Mouse (Mus musculus): ENCODE measurements around the gene Asah2. TPM values are rescaled to one million over a fixed set of nuclear protein-coding genes. Genes with fewer than 3 reads are reported as not detected.
"Not testable (repeated sequence)": the region's sequence is repeated elsewhere in the genome, so short reads cannot be mapped to it uniquely, and the experiment has no call there.

The Asah2 gene
- total RNA-seq, 2 experiments from 2014 or later = 1.6 to 2.5 TPM

DNA sequence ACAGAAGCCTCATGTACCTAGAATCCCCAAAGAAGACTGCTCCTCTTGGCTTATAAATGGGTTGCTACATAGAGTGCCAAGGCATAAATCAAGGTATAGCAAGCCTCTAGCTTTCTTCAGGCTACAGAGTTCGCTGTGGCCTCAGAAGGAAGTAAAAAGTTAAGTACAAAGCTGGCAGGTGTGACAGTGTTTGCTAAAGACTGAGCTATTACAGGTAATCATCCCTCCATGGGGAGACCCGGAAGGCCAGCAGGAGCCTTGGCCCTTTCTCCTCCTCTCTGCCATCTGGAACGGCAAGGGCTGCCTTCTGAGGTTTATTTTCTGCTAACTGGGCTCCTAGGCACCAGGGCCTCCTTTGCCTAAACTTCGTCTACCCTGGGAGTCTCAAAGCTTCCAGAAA lies 3.8 kb downstream of the Asah2 start:
- ATAC-seq (ENCODE audit: poor library complexity, severe bottlenecking) = no peak

DNA sequence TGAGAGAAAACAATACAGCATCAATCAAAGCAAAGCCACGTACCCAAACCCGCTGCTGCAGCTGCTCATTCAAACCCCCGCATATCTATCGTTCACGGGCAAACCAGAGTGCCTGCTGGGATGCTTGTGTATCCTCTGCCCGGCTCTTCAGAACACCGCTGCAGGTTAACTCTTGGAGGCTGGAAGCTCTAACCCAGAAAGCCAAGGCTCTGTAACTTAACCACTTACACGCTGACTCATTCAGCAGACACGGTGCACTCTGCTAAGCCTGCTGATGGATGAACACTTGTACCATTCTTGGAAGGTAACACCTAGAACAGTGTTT lies 5.1 kb downstream of the Asah2 start:
- ATAC-seq (ENCODE audit: poor library complexity, severe bottlenecking) = no peak

DNA sequence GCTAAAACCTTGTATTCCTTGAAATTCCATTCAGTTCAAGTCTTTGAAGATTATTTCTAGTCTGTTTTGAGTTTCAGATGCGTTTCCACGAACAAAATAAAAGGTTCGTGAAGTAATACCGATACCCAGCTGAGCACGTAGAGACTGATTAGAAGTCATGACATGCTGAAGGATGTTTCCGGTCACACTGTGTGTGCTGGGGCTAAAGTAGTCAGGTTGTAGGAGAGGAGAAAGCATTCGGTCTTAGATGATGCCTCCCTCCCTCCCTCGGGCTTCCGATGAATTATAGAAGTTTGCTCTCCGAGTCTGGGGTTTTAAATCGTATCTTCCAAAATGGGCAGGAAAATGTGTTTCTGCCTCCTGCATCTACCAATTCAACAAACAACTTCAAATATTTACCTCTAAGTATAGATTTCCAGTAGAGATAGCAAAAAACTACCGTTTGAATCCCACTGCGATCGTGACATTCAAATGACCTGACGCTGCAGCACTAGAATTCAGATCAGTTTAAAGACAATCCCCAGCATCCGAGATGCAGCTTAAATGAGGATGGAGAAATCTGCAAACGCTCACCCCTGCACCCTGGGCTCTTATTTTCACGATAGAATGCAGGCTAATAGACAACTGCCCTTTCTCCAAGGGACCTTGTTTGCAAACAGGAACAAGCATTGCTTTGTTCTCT lies 5.6 kb downstream of the Asah2 start:
- ATAC-seq (ENCODE audit: poor library complexity, severe bottlenecking) = no peak

DNA sequence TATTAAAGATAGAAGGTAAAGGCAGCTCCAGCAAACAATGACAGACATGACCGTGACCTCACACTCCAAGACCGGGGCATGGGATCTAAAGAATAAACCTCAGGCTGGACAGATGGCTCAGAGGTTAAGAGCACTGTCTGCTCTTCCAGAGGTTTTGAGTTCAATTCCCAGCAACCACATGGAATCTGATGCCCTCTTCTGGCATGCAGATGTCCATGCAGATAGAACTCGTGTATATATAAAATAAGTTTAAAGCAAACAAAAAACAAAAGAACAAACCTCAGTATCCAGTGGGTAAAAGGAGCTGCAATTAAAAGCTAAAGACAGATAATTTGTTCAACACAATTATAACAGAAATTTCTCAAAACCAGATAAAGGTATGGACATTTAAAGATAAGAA lies 9.4 kb downstream of the Asah2 start:
- no peak for ATAC-seq (ENCODE audit: poor library complexity, severe bottlenecking)

DNA sequence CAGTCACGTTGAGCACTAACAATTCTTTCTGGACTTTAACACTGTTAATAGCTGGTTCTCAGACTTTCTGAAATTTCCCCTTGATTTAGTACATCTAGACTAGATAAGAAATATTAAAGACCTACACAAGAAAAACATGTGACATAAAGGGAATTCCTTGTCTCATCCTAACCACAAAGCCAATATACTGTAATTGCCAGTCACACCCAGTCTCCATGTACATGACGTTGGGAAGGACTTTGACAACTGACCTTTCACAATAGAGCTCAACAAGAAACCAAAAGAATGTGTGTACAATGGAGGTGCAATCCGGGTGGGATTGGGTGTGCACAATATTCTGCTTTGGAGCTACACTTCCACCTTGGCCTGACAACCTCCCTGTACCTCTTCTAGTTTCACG lies 15.7 kb downstream of the Asah2 start:
- ATAC-seq (ENCODE audit: poor library complexity, severe bottlenecking) = no peak

DNA sequence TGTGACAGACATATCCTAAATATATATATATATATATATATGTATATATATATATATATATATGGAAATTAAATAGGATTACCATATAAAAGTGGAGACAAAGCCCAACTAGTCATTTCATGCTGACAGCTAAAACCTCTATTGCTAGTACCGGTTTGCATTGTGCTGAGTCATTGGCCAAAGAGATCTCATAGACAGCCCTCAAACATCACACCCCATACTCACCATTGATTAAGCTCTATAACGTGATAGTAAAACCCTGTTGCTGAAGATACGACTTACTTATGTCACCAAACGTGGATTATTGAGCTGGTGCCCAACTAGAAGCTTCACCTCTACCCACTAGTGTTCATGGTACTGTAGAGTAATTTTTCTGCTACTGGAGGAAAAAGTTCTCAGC lies 17.2 kb downstream of the Asah2 start:
- ATAC-seq (ENCODE audit: poor library complexity, severe bottlenecking) = no peak

DNA sequence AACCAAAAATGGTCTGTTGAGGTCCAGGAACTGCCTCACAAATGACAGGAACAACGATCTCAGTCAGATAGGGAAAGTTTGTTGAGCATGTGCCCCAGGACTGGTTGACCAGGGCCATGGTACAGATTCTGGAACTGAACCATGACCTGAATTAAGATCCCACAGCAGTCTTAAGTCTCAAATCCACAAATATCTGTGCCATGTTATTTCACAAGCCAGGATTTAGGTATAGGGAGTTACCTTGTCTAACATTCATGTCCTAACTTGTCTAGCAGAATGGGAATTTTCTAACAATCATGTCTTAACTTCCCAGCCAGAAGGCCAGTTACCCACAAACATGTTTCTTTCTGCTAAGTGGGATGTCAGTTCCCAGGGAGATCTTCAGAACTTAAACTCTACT lies 19.4 kb downstream of the Asah2 start:
- no peak for ATAC-seq (ENCODE audit: poor library complexity, severe bottlenecking)

DNA sequence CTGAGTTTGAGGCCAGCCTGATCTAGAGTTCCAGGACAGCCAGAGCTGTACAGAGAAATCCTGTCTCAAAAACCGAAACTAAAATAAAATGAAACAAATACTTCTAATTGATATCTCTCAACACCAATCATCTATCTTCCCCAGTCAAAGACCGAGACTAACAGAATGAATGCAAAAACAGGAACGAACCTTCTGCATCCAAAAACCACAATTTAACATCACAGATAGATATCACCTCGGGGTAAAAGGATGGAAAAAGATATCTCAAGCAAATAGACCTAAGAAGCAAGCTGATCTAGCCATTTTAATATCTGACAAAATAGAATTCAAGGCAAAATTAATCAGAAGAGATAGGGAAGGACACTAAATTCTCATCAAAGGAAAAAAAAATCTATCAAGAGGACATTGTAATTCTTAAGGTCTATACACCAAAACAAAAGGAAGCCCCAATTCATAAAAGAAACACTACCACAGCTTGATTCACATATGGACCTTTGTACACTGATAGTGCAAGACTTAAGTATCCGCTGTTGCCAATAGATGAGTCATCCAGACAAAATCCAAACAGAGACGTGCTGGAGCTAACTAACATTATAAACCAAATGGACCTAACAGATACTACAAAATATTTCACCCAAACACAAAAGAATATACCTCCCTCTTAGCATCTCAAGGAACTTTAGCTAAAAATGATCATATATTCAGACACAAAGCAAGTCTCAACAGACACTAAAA lies 20.1 kb downstream of the Asah2 start:
- no peak for ATAC-seq (ENCODE audit: poor library complexity, severe bottlenecking)

DNA sequence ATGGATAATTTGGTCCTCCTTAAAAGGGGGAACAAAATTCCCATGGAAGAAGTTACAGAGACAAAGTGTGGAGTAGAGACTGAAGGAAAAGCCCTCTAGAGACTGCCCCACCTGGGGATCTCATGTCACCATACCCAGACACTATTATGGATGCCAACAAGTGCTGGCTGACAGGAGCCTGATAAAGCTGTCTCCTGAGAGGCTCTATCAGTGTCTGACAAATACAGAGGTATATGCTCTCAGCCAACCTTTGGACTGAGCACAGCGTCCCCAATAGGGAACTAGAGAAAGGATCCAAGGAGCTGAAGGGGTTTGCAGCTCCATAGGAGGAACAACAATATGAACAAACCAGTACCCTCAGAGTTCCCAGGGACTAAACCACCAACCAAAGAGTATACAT lies 23.2 kb downstream of the Asah2 start:
- ATAC-seq (ENCODE audit: poor library complexity, severe bottlenecking) = not testable (repeated sequence)

DNA sequence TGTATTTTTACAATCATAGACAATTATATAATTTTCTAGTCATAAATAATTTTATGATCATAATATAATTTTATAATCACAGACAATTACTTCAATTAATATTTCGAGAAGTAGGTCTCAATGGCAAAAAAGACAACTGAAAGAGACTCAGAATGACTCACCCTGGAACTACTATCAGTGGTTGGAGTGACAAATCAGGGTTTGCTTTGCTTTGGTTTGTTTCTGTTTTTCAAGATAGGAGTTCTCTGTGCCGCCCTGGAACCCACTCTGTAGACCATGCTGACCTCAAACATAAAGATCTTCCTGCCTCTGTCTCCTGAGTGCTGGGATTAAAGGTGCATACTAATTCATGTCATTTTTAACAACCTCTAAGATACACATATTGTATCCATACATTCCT lies 37.7 kb downstream of the Asah2 start:
- no peak for ATAC-seq (ENCODE audit: poor library complexity, severe bottlenecking)

DNA sequence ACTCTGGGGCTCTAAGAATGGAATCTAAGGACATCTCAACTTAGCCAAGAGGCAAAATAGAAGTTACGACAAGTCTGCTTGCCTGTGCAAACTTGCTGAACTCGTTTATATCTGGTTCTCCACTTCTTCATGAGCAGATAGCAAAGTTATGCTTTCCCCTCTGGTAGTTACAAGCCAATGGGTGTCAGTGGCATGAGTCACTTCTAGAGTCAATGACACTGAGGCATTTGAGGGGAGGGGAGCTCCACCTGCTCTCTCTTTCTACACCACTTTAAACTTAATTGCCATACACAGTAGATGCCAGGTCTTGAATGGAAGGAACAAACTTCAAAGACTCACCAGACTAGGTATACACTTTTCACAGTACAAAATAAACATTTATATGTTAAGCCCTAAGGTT lies 38.4 kb downstream of the Asah2 start:
- ATAC-seq (ENCODE audit: poor library complexity, severe bottlenecking) = no peak

DNA sequence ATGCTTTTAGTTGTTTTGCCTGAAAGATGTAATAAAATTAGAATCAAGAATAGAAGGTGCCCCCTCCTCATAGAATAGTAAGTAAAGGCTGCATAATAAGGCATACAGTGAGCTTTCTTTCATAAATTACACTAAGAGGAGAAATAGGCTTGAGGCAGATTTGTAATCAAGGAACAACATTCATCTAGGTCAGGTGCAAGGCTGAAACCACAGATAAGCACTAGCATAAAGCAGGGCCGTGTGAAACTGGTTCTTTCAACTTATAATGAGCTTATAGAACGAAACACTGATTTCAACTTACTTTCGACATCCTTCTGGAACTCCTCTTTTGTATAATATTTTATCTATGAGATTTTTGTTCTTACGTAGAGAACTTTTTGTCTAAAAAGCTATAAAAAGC lies 40.3 kb downstream of the Asah2 start:
- ATAC-seq (ENCODE audit: poor library complexity, severe bottlenecking) = no peak

DNA sequence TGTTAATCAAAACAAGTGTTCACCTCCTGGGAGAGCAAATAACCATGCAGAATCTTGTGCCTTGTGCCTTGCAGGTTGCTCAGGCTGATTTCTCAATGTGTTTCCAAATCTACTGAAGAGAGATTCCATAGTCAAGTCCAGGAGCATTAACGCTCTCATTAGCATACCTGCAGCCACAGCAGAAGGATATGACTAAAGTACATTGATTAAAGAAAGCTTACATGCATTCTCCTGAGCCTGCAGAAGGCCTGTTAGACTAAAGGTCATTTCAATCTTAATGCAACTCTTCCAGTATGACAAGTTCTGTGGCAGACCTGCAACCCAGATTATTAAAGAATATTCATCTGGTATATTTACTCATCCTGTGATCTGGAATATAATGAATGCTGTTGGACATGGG lies 46.7 kb downstream of the Asah2 start:
- ATAC-seq (ENCODE audit: poor library complexity, severe bottlenecking) = no peak

DNA sequence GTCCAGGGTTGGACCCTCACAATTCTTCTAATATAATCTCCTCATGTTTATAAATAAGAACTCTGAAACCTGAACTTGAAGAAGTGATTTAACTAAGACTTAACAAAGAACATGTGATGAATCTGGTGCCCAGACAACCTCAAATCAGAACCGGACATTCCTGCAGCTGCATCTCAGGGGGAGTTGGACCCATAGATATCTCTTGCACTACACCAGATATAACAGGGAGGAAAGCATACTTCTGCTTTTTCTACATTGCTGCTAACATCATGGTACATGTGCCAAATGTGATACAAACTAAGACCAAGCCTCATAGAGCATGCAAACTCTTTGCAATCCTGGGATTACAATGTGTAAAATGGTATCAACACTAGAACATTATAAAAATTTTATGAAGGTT lies 51.8 kb downstream of the Asah2 start:
- ATAC-seq (ENCODE audit: poor library complexity, severe bottlenecking) = no peak

DNA sequence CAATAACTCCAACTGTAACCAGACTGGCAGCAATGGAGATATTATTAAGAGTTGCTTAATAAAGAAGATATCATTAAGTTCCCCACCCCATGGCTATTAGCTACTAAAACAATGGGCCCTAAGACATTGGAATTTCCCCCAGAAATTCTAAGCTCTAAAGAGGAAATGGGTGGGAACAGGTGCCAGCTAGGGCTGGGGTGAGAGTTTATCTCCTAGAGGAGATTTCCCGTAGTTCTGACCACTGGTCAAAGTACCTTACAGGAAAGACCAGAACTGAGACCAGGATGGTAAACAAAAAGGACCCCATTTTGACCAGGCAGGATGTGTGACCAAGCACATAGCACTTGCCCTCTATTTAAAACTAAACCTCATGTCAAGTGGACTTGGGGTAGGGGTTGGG lies 52.3 kb downstream of the Asah2 start:
- ATAC-seq (ENCODE audit: poor library complexity, severe bottlenecking) = no peak

DNA sequence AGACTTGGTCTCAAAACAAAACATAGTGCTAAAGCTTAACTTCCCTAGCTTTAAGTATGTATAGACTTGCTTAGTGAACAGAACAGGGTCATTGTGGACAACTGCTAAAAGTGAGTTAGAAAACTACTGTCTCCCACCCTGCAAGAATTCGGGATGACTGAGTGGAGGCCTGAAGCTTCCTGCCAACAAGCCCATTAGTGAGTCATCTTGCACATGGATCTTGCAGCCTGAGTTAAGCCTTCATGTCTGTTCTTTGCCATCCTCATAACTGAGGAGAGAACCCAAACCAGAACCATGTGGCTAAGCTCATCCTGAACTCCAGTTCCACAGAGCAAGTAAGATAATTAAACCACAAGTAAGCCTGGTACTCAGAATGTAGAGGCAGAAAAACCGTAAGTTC lies 56.8 kb downstream of the Asah2 start:
- no peak for ATAC-seq (ENCODE audit: poor library complexity, severe bottlenecking)

DNA sequence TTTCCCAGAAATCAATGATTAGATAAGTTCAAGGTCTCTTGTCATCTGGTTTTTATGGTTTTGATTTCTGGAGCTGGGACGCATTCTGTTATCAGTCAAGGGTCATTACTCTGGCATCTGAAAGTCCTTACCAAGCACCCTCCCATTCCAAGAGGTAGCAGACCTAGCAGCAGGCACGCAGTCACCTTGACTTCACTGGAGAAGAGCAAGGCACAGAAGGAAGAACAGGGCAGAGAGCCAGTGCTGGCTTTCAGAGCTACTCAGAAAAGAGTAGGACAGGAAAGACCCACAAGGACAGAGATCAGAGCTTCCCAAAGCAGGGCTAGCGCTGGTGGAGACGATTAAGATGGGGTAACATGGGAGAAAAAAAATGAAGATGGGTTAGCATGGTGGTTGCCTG lies 75.1 kb downstream of the Asah2 start:
- no peak for ATAC-seq (ENCODE audit: poor library complexity, severe bottlenecking)

DNA sequence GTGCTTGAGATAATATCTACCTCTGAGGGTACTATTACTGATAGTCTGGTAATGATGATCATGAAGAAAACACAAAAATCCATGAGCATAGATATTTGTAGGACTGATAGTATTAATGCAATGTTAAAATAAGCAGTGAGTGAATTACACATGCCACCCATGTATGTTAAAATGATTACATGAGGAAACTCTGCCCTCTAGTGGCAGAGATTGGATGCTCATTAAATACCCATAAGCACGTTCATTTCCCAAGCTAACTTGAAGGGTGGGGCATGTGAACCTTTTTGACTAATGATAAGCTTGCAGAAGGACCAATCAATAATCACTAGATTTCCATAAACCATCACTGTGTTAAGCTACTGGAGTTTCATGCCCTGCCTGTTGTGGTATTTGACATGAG lies 77.6 kb downstream of the Asah2 start:
- ATAC-seq (ENCODE audit: poor library complexity, severe bottlenecking) = peak; percentile 86

DNA sequence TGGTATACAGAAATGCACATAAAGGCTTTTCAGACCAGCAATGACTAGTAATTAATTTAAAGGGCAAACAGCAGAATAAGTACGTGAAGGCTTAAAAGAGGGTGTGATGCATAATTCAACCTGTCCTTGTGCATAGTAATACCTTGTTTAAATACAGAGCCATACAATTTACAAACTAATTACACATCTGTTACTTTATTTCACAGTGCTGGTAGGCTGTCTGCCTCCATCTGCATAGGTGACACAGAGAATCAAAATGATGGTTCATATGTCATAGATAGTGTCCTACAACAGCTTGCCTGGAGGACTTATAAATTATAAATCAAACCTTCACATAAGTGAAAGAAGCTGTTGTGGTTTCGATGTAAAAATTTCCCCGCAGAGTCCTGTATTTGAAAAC lies 82.6 kb downstream of the Asah2 start:
- ATAC-seq (ENCODE audit: poor library complexity, severe bottlenecking) = no peak

DNA sequence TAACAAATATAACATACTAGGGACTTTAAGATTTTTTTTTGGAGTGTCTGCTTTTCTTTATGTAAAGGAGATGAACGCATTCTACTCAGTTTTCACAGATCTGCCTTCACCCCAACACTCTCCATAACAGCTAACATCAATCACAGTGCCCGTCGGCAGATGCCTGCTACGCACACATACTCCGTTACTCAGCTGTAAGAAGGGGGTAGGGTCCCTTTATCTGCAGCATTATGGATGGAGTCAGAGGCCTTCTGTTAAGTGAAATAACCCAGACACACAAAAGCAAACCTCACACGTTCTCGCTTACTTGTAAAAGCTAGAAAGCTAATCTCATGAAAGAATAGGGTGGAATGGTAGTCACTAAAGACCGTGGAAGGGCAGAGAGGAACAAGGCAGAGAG lies 88.3 kb downstream of the Asah2 start:
- no peak for ATAC-seq (ENCODE audit: poor library complexity, severe bottlenecking)

DNA sequence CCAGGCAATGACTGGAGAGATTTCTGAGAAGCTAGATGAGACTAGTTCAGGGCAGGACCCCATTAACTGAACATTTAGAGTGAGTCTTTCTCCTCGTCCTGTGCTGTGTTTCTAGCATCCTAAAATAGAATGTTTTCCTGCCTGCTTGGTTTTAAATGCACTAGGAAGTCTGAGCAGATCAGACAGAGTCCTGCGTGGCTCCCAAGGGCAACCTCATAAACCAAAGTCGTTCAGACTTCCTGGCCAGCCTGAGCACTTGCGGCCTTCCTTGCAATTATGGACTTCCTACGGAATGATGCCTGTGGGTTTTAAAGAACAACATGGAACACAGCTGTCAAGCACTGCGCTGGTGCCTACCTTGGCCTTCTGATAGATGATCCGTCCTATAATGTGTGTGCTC lies 89.4 kb downstream of the Asah2 start:
- no peak for ATAC-seq (ENCODE audit: poor library complexity, severe bottlenecking)

DNA sequence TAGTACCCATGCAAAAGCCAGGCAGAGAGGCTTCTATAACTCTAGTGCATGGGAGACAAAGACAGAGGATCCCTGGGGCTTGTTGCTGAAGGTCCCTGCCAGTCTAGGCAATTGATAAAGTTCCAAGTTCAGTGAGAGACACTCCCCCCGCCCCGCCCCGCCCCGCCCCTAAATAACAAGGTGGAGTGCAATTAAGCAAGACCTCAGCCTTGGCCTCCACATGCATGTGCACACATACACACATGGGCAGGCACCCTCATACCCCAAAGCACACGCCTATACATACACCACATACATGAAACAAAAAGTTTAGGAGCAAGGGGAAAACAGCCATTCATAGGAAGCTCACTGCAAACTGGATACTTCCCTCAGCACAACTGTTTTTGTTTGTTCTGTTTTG lies 90.0 kb downstream of the Asah2 start:
- ATAC-seq (ENCODE audit: poor library complexity, severe bottlenecking) = no peak

DNA sequence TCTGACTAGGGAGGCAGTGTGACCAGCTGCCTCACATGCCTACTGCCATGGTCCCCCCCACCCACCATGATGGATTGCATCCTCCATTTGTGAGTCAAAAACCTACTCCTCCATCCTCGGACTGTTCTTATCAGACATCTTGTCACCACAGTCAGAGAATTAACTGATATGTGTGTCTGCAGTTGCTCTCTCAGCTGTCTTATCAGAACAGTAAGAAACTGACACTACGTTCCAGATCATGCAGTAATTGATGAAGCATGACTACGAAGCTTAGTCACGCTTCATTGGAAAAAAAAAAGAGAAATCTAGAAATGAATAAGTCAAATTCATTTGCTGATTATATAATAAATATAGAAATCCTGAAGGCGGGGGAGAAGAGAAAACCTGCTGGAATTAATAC lies 105.4 kb downstream of the Asah2 start:
- no peak for ATAC-seq (ENCODE audit: poor library complexity, severe bottlenecking)

All from megakaryocyte, adult 5-6 weeks (primary cell).